Mouse (Mus musculus) forebrain, embryonic 11.5 days (tissue): ENCODE measurements around the gene Gm4491. TPM values are rescaled to one million over a fixed set of nuclear protein-coding genes. Genes with fewer than 3 reads are reported as not detected.
A peak's percentile ranks its signal among the peaks of the same experiment; 100 is the strongest.

Experiments
- ATAC-seq: fragments of 200-750 bp; cut with Nextera tagmentation; replicated peaks from 2 replicates; pipeline ENCODE4 v1.8.0; 2017; ENCODE audit warnings: moderate TSS enrichment; ENCODE audit not compliant: low FRiP score
- DNase-seq: peaks from one replicate; pipeline ENCODE4 v3.0.0-alpha.2; 2017; ENCODE audit warnings: low spot score
- H3K27ac ChIP-seq: fragments of 300-500 bp; sonication (generic); 2 replicates; pipeline ENCODE4 v1.5.1; 2014; ENCODE audit warnings: low read depth, low read length
- H3K27me3 ChIP-seq: fragments of 300-500 bp; sonication (generic); 2 replicates; pipeline ENCODE4 v1.6.1; 2014; ENCODE audit warnings: mild to moderate bottlenecking, low read length, mixed read lengths; ENCODE audit not compliant: control insufficient read depth, insufficient read depth
- H3K36me3 ChIP-seq: fragments of 300-500 bp; sonication (generic); 2 replicates; pipeline ENCODE4 v1.6.1; 2014; ENCODE audit warnings: mild to moderate bottlenecking, low read length, moderate library complexity, mixed read lengths; ENCODE audit not compliant: control insufficient read depth, insufficient read depth
- H3K4me1 ChIP-seq: fragments of 300-500 bp; sonication (generic); replicated peaks from 2 replicates; pipeline ENCODE4 v1.6.1; 2014; ENCODE audit warnings: low read length, mixed read lengths; ENCODE audit not compliant: control insufficient read depth, insufficient read depth
- H3K4me2 ChIP-seq: fragments of 300-500 bp; sonication (generic); 2 replicates; pipeline ENCODE4 v1.6.1; 2014; ENCODE audit warnings: low read depth, mild to moderate bottlenecking, low read length, moderate library complexity, mixed read lengths; ENCODE audit not compliant: severe bottlenecking
- H3K4me3 ChIP-seq: fragments of 300-500 bp; sonication (generic); 2 replicates; pipeline ENCODE4 v1.5.1; 2014; ENCODE audit warnings: low read depth, low read length
- H3K9ac ChIP-seq: fragments of 300-500 bp; sonication (generic); 2 replicates; pipeline ENCODE4 v1.6.1; 2014; ENCODE audit warnings: low read length
- H3K9me3 ChIP-seq: fragments of 300-500 bp; sonication (generic); 2 replicates; pipeline ENCODE4 v1.6.1; 2016; ENCODE audit warnings: low read length, mixed read lengths; ENCODE audit not compliant: control insufficient read depth
- WGBS: fragments of 180-500 bp; shearing (Covaris S2); extraction: QIAGEN DNeasy Blood & Tissue Kit; methylation state at CpG from one replicate; pipeline ENCODE4 v1.1.7; 2014; 5-methylcytosine and 5-hydroxymethylcytosine counted together
- polyA plus RNA-seq: library from polyadenylated mRNA; unstranded; fragments of >200 nt; fragmentation: Nextera tagmentation; extraction: Ambion mirVana; gene quantifications from 2 replicates; pipeline ENCODE4 v1.2.1, GENCODE M21; 2014

Gm4491 gene
- not detected in 2 replicates for polyA plus RNA-seq

- Histone ChIP-seq H3K9ac (no peak within 1 kb of the TSS), H3K27ac (no peak within 1 kb of the TSS), H3K4me1 (peaks cover 9% of the 10 kb centered on the region; the same call in 1 of the 2 replicates), H3K4me3 (0 out of 2 replicates have a peak within 1 kb of the TSS, but pooled peaks have one; percentile 0), H3K36me3 (no peaks in the 10 kb centered on the region), H3K9me3 (no peaks in the 10 kb centered on the region), H3K4me2 (peak within 1 kb of the TSS; percentile 41; the same call in 1 of the 2 replicates), H3K27me3 (no peaks in the 10 kb centered on the region)
- ATAC-seq (peak; percentile 74; the same call in 1 of the 2 replicates), DNase-seq (peak; percentile 68)
- 6% methylated on average over 13 of the region's 13 CpGs for WGBS
Measured at GRCm38 (mm10) chr14:57115823-57116544, at the start of gene Gm4491. Gene Gm4491 (minus strand): TSS chr14:57115883.

GRCm38 (mm10) chr14:57161833-57162232, 46.1 kb upstream of the Gm4491 start:
- Histone ChIP-seq H3K4me1 (no peaks in the 10 kb centered on the region), H3K27ac (no peak overlapping the region), H3K9ac (no peak overlapping the region), H3K4me2 (no peak overlapping the region), H3K36me3 (no peaks in the 10 kb centered on the region), H3K9me3 (no peaks in the 10 kb centered on the region; the same call in 1 of the 2 replicates), H3K4me3 (no peak overlapping the region), H3K27me3 (no peaks in the 10 kb centered on the region)
- no peak for DNase-seq
- ATAC-seq = no peak
- WGBS = 77% methylated on average over 2 of the region's 2 CpGs

- no peak for ATAC-seq
- Histone ChIP-seq H3K36me3 (no peaks in the 10 kb centered on the region), H3K9ac (no peak overlapping the region), H3K4me3 (no peak overlapping the region), H3K27ac (no peak overlapping the region), H3K4me1 (no peaks in the 10 kb centered on the region), H3K9me3 (no peaks in the 10 kb centered on the region; the same call in 1 of the 2 replicates), H3K27me3 (no peaks in the 10 kb centered on the region), H3K4me2 (no peak overlapping the region)
- no peak for DNase-seq
- WGBS = 91% methylated on average over 4 of the region's 4 CpGs
Measured at GRCm38 (mm10) chr14:57161201-57161600, 45.5 kb upstream of the Gm4491 start.

GRCm38 (mm10) chr14:57154916-57155315, 39.2 kb upstream of the Gm4491 start:
- Histone ChIP-seq H3K9ac (no peak overlapping the region), H3K4me3 (no peak overlapping the region), H3K4me2 (no peak overlapping the region), H3K4me1 (no peaks in the 10 kb centered on the region), H3K27me3 (no peaks in the 10 kb centered on the region), H3K36me3 (no peaks in the 10 kb centered on the region), H3K27ac (no peak overlapping the region), H3K9me3 (no peaks in the 10 kb centered on the region; the same call in 1 of the 2 replicates)
- ATAC-seq = no peak
- DNase-seq = no peak
- WGBS = 45% methylated on average over 6 of the region's 6 CpGs

- no peak overlapping the region for H3K9ac ChIP-seq
- ATAC-seq = no peak
- H3K36me3 ChIP-seq = no peaks in the 10 kb centered on the region
- no peak overlapping the region for H3K27ac ChIP-seq
- H3K9me3 ChIP-seq = no peaks in the 10 kb centered on the region
- H3K27me3 ChIP-seq = no peaks in the 10 kb centered on the region
- no peak for DNase-seq
- no peak overlapping the region for H3K4me3 ChIP-seq
- H3K4me2 ChIP-seq = no peak overlapping the region
- WGBS = 78% methylated on average over 4 of the region's 4 CpGs
- H3K4me1 ChIP-seq = no peaks in the 10 kb centered on the region
Measured at GRCm38 (mm10) chr14:57145741-57146140, 30.1 kb upstream of the Gm4491 start.

GRCm38 (mm10) chr14:57135265-57135664, 19.6 kb upstream of the Gm4491 start:
- peaks cover 22% of the 10 kb centered on the region for H3K27me3 ChIP-seq
- H3K36me3 ChIP-seq = no peaks in the 10 kb centered on the region
- no peaks in the 10 kb centered on the region for H3K4me1 ChIP-seq

GRCm38 (mm10) chr14:57133161-57133661, 17.5 kb upstream of the Gm4491 start, which contains the start of gene Gjb6:
Gene Gjb6 (minus strand): TSS chr14:57133611.
- Histone ChIP-seq H3K4me3 (peak within 1 kb of the TSS; percentile 24), H3K36me3 (no peaks in the 10 kb centered on the region), H3K4me1 (no peaks in the 10 kb centered on the region), H3K27me3 (peaks cover 22% of the 10 kb centered on the region), H3K27ac (no peak within 1 kb of the TSS), H3K9ac (no peak within 1 kb of the TSS), H3K4me2 (peak within 1 kb of the TSS; percentile 53), H3K9me3 (no peaks in the 10 kb centered on the region)
- WGBS = 2% methylated on average over 31 of the region's 33 CpGs
- ATAC-seq = no peak
- no peak for DNase-seq

More at GRCm38 (mm10) chr14:57135265-57135664, 19.6 kb upstream of the Gm4491 start:
- Histone ChIP-seq H3K4me2 (no peak overlapping the region), H3K4me3 (no peak overlapping the region), H3K27ac (no peak overlapping the region), H3K9me3 (no peaks in the 10 kb centered on the region), H3K9ac (no peak overlapping the region)
- ATAC-seq = no peak
- WGBS = 58% methylated on average over 8 of the region's 8 CpGs
- DNase-seq = no peak

- Histone ChIP-seq H3K9ac (no peak overlapping the region), H3K27me3 (peaks cover 7% of the 10 kb centered on the region; the same call in 1 of the 2 replicates), H3K4me3 (no peak overlapping the region), H3K27ac (no peak overlapping the region), H3K36me3 (no peaks in the 10 kb centered on the region), H3K9me3 (no peaks in the 10 kb centered on the region), H3K4me2 (no peak overlapping the region), H3K4me1 (no peaks in the 10 kb centered on the region)
- DNase-seq (no peak), ATAC-seq (no peak)
- WGBS = 79% methylated on average over 4 of the region's 4 CpGs
Measured at GRCm38 (mm10) chr14:57127383-57127782, 11.7 kb upstream of the Gm4491 start.
